Mouse (Mus musculus): ENCODE measurements around the gene Tmem87a. TPM values are rescaled to one million over a fixed set of nuclear protein-coding genes. Genes with fewer than 3 reads are reported as not detected.

Tmem87a gene
- 10 to 100 TPM; 30.7 to 38.3 TPM for total RNA-seq (2021)
- long read RNA-seq, experiment 1, transcript Tmem87a-202 (20 exons, 2,897 nt): minor isoform, 10 of 34 reads
- long read RNA-seq, experiment 1, transcript Tmem87a-201 (20 exons, 2,874 nt): major isoform, 17 of 34 reads
- long read RNA-seq, experiment 1, partial matches to known transcripts: 1 of 34 reads
- long read RNA-seq, experiment 1, other reads (novel, unspliced or antisense): 6 of 34 reads
- long read RNA-seq, experiment 2, full-length matches to known transcripts: 14 of 23 reads
- long read RNA-seq, experiment 2, partial matches to known transcripts: 1 of 23 reads
- long read RNA-seq, experiment 2, other reads (novel, unspliced or antisense): 8 of 23 reads

- DNase-seq: peak; percentile 96
These were observed at the start of gene Tmem87a for GRCm38 (mm10) chr2:120403986-120404822. Gene Tmem87a (minus strand): TSS chr2:120404113.

GRCm38 (mm10) chr2:120452600-120452999 lies 48.7 kb upstream of the Tmem87a start:
- DNase-seq: peak; percentile 19

DNA sequence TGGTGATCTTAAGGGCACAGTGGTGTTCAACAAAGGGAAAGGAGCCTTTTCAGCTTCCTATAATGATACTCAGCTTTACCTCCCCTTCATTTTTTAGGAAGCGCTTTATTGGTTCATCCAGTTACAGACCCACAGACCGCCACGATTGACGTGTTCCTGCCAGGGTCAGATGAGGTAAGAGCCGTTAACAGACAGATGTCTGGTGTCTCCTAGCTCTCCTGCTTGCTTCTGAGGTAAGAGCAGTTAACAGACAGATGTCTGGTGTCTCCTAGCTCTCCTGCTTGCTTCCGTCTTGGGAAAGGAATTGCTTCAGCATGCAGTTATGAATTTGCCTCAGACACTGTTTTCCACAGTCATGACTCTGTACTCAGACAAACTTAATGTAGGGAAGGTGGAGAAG lies 46.8 kb upstream of the Tmem87a start:
- no peak for DNase-seq

DNA sequence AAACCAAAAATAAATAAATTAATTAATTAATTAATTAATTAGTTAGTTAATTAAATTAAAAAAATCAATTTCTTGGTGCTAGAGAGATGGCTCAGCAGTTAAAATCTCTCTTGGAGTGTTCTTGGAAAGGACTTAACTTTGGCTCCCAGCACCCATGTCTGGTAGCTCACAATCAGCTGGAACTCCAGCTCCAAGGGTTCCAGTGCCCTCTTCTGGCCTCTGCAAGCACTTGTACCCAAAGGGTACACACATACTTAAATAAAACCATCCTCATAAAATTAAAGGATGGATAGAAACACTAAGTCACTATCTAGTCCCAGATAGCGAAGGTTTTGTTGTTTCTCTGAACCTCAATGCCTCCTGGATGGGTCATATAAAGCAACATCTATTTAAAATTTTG lies 43.4 kb upstream of the Tmem87a start:
- no peak for DNase-seq

DNA sequence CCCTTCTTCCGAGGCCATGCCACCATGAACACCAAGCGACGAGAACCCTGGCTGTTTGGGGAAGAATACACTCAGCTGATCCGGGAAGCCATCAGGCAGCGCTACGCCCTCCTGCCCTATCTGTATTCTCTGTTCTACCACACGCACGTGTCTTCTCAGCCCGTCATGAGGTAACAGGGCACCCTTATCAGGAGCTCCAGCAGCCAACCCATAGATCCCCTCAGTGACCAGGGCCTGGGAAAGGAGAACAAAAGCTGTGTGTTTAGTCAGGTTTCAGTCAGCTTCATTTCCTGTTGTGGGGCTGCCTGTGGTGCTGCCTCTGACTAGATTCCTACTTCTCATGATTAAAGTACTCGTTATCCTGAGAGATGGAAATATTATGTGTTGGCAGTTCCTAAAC lies 42.5 kb upstream of the Tmem87a start:
- DNase-seq: no peak

- DNase-seq: no peak
These were observed 40.6 kb upstream of the Tmem87a start for GRCm38 (mm10) chr2:120444486-120444885.

- DNase-seq: no peak
These were observed 20.5 kb upstream of the Tmem87a start for GRCm38 (mm10) chr2:120424386-120424785.

DNA sequence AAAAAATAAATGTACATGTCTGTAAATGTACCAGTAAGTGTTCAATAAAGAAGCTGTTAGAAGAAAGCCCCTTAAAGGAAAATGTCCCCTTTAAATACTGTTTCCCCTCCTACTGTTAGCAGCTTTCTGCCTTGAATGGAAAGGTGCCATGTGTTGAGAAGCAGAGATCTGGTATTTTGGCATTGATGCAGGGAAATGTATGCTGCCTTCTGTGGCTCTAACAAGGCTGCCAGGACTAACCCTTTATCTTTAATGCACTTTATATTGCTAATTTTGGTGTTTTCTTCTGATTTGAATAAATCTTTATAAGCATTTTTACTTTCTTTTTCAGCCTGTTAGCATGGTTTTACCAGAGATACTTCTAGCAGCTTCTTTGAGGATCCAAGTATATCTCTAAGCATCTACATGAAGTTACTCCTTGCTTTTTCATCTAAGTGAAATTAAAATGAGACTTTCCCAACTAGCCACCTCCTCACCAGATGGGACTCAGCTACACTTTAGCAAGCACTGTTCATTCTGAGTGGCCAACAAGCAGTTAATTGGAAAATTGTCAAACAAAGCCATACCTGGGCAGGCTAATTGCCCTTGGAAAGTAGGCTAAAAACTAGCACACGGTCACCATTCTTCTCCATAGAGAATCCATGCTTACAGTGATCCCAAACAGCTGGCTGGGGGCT lies 11.0 kb upstream of the Tmem87a start:
- DNase-seq: no peak

DNA sequence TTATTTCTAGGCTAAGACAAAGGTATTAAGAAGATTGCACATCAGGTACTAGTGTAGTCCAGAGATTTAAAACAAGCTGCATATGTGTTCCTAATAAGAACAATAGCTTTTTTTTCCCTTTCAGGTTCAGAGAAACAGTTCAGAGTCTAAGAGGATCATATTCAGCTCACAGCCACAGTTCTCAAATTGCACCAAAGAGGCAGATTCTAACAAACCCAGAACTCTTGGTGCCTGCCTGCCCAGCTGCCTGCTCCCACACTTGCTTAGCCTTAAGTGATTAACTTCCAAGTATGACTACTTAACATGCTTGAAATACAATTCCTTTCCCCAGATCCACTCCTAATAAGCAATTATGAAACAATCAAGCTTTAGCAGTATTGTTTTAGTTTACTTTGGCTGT lies 10.2 kb upstream of the Tmem87a start:
- no peak for DNase-seq

- DNase-seq: no peak
These were observed 7.2 kb upstream of the Tmem87a start for GRCm38 (mm10) chr2:120411096-120411628.

- no peak for DNase-seq
These were observed 1.2 kb upstream of the Tmem87a start for GRCm38 (mm10) chr2:120404823-120405765.

DNA sequence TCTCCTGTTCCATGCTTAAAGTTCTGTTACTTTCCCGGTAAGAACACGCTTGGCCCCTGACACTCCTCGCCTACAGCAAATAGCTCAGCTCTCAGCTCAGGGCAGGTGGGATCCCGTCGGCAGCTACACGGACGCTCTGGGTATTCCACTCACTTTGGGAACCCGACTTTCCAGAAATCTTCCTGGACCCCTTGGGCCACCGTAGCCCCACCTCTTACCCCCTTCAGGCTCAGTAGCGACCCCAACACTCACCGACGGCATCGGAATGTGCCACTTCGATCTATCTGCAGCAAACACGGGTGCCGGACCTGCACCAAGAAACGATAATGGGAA lies 294 bp downstream of the Tmem87a start, which contains the start of gene Ganc:
TSS of gene Ganc (plus strand) at position 244 of the 333 bp plus-strand sequence.
- no peak for DNase-seq

GRCm38 (mm10) chr2:120402813-120403212 lies 1.1 kb downstream of the Tmem87a start:
- no peak for DNase-seq

DNA sequence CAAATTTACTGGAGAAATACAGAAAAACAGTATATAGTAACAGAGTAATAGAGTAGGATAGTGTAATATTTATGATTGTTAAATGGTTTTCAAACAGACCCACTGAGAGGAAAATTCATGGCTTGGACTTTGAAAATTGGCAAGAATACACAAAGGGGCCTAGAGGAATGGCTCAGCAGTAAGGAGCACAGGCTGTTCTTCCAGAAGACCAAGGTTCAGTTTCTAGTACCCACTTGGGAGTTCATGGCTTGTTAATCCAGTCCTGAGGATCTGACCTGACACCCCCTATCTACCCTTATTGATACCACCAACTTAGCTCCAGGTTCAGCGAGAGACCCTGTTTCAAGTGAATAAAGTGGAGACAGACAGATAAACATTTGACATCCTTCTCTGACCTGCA lies 6.0 kb downstream of the Tmem87a start:
- DNase-seq: no peak

DNA sequence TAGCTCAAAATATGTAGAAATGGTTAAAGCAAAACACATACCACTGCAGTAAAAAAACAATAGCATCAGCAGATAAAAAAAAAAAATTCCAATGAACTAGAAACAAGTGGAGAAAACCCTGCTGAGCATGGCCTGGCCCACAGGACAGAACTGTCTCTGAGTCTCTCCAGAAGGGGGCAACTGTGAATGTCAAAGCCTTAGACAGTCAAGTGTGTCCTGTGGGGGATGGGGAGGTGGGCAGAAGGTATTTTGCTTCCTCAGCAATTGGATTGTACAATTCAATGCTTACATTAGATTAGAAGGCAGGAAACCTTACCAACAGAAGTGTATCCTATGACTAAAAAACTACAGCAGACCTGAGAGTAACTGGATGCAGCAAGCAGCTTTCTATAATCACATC lies 11.5 kb downstream of the Tmem87a start:
- no peak for DNase-seq

DNA sequence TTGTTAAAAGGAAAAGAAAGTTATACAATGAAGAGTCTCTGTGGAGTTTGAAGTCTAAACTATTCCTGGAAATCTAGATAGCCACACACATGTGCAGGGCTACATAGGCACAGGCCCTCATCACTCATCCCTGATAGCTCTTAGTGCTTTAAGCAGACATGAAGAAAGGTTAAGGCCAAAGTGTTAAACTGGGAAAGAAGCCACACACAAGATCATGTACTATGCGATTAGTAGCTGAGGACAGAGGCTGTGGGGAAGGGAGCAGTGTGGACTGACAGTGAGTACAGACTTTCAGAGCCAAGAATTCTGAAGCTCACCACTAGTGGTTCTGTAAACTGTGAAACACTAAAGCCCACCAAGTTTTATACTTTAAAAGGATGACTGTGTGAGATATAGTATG lies 13.0 kb downstream of the Tmem87a start:
- no peak for DNase-seq

- DNase-seq: peak; percentile 12
These were observed 14.5 kb downstream of the Tmem87a start for GRCm38 (mm10) chr2:120389376-120389775.

DNA sequence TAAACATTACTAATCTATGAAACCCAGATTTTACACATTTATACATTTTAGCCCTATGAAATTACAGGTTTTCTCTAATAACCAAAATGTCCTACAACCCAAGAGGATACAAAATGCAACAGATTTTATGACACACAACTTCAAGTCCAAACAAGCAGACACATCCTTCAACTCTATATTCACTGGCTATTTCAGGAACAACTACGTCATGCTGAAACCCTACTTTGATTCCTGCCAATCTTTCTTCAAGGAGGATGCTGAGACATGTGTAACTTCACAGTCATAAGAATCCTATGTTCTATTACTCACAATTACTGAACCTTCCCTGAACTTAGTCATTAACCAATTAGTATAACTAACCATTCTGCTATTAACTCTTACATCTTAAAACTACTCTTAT lies 16.6 kb downstream of the Tmem87a start:
- DNase-seq: no peak

DNA sequence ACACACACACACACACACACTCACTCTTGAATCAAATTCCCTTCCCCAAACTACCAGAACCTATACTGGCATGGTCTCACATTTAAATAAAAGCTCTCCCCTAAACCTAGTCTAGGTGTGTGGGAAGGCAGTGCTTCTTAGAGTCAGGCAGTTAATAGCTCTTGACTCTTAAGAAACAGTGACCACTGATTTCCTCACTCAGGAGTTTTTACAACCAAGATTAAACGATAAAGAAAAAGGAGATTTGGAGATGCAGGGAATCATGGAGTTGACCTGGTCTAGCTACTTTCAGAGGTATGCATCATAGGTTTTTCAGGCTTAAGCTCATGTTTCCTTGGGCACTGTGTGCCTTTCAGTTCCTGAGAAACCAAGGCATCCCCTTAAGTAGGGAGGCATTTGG lies 17.6 kb downstream of the Tmem87a start:
- no peak for DNase-seq

- no peak for DNase-seq
These were observed 30.1 kb downstream of the Tmem87a start for GRCm38 (mm10) chr2:120373858-120374257.

DNA sequence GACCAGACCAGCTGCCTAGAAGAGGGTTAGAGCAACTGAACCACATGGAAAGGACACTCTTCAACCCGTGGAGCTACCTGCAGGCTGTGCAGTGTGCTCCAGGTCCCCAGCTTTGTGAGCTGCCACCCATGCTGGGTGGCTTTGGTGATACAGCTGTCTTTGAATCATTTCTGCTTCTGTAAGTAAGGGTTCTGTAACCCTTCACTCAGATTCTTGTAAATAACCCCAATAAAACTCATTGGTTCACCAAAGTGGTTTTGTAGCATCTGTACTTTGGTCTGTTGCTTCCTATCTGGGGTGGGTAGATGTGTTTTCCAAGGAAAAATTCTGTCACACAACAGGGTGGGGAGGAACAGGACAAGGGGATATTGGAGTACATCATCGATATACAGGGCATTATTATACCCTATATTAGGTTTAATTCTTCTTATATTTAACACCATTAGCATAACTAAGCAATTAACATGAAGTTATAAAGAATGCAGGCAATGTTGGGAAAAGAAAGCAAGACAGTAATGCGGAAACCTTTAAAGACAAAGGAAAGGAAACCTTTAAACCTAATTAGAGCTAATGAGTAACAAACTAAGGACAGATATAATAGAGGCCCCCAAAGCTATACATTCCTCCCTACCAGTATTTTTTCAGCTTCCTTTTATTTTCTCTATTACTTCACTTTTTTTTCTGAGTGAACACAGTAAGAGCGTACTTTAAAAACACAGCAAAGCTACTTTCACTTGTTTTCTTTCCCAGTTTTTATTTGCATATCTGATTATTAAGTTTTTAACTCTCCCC lies 36.3 kb downstream of the Tmem87a start:
- DNase-seq: no peak

Measured in adrenal gland, postnatal 10 days (tissue).